Mouse (Mus musculus): ENCODE data around the gene Ulk4.
A peak's percentile ranks its signal among the peaks of the same experiment; 100 is the strongest.

The Ulk4 gene

DNA sequence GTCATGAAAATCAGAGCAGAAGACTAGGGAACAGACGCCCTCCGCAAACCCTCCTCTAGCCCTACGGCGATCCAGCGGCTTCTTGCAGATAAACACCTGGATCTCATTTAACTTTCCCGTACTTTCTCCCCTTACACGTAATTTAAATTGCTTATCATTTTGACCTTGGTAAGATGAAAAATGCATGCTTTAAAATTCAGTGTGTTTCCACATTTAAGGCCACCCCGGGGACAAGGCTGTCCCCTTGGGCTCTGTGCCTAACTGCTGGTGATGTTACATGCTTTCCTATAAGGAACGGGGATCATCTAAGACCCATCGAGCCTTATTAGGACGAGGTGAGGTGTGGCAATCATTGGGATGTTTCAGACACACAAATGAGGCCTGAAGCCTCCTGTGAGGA lies 256.6 kb downstream of the Ulk4 start:
- no peak for DNase-seq (ENCODE audit: low read depth, low spot score)

- DNase-seq (ENCODE audit: low read depth, low spot score), result no peak
Measured at GRCm38 (mm10) chr9:121019932-121020331, 257.1 kb downstream of the Ulk4 start.

DNA sequence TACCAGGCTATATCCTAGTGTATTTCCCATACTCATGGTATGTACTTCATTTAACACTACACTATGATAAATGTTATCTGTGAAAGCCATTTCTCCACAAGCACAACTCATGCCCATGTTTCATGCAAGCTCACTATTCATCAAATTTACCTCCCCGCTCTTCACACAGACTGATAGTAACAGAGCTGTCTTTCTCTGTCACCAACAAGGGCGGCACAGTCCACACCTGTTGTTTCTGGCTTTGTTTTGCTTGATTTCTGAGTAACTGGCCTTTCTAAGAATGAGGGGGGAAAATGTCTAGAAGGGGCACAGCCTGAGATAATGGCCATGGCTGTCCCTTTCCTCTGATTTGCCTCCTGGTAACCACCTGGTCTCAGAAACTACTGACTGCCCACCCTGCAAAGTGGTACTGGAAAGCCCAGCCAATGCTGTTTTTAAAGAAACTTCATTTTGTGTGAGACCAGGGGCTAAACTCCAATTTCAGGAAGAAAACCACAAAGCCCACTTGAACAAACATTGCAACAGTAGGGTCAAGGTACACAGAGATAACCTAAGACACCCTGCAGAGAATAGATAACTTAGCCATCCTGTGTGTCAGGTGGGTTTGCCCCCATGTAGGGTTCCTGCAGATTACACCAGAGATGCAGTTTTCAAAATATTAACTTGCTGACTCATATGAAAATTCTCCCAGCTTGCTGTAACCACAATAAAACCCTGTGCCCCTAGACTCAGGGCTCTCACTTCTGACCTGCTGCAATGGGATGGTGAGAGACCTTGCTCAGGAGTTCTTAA lies 258.3 kb downstream of the Ulk4 start:
- DNase-seq (ENCODE audit: low read depth, low spot score), result no peak

DNA sequence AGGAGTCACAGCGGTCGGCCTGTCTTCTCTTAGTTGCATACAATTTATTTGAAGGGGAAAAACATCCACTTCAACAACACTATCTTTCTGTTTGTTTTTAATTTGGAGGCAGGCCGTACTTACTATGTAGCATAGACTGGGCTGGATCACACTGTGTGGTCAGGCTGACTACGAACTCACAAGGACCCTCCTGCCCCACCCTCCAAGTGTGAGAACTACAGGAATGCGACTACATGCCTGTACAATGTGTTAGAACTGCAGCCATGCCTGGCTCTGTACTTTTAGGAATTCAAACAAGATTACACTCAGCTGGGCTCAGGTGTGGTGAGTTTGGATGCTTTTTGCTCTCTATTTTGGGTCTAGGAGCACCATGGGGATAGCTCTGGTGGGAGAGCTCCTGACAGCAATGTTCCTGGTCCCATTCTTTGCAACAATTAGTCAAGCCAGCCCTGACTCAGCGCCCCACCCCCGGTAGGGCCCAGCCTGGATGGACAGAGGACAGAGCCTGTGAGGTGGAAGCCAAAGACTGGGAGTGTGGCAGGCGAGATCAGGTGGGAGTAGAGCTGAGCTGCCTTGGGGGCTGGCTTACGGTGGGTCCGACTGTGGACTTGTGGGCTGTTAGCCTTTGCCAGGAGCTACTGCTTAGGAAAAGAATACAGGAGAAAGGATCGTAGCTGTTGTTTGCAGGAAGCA lies 261.0 kb downstream of the Ulk4 start:
- no peak for DNase-seq (ENCODE audit: low read depth, low spot score)

GRCm38 (mm10) chr9:121011540-121011939 lies 265.5 kb downstream of the Ulk4 start:
- peak; percentile 11 for DNase-seq (ENCODE audit: low read depth, low spot score)

DNA sequence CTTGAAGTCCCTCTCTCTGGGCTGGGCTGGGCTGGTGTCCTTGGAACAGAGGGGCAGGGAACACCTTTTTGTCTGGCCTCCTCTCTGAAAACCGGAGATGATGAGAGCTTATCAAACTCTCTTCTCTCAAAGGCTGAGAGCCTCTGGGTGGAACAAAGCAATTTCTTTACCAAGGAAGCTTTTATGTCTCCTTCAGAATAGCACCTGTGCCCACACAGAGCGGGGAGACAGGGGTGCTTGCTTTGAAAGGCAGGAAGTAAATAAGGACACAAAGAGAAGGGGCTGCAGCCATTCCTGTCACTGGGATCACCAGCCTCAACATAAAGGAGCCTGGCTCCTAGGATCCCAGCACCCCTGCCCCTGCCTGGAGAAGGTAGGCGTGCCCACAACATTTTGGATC lies 266.5 kb downstream of the Ulk4 start:
- no peak for DNase-seq (ENCODE audit: low read depth, low spot score)

DNA sequence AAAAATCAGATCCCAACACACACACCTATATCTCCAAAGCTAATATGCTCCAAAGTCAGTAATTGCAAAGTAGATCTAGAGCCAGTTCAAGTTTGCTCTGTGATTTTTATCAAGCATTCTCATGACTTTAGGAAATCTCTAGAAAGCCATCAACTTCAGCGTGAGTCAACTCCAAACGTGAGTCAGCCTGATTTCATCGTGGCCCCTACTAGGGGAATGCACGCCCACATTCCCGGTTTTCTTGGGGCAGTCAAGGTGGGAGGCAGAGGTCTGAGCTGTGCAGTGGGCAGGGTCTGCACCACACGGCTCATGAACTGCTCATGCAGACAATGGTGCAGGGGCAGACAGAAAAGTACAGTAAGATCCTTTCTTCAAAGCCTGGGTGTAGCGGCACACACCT lies 271.0 kb downstream of the Ulk4 start:
- no peak for DNase-seq (ENCODE audit: low read depth, low spot score)

DNA sequence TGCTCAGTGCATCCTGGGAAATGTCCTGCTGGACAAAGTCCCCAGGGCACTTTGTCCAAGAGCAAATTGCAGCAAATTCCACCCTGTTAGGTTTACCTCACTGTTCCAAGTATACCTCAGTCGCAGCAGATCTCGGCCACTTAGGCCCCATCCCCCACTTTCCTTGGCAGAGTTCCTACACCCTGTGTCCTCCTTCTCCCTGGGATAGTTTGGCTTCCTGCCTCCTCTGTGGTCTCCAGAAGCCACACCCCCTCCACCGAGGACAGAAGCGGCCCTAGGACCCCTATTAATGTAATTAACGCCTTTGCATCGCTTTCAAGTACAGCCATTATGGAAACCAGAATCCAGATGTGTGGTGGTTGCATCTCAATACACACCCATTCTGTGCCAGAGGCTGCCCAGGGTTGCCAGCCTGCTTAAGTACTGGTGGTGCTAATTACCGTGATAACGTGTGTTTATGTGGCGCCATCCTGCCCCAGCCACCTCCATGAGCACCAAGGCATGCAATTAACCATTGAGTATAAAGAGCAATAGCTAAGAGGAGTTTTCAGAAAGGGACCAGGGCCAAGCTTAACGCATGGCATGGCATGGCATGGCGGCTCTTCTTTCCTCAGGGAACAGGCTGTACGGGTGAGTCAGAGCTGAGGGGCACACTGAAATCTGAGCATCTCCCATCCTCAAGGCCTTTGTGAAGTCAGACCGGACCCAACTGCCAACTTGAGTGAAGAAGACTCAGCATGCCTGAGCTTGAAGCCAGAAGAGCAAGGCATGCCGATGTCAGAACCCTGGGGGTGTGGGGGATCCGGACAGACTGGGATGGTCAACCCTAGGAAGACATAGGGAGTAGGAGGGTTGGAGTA lies 275.1 kb downstream of the Ulk4 start:
- no peak for DNase-seq (ENCODE audit: low read depth, low spot score)

- no peak for DNase-seq (ENCODE audit: low read depth, low spot score)
Measured at GRCm38 (mm10) chr9:121000641-121001320, 276.2 kb downstream of the Ulk4 start.

DNA sequence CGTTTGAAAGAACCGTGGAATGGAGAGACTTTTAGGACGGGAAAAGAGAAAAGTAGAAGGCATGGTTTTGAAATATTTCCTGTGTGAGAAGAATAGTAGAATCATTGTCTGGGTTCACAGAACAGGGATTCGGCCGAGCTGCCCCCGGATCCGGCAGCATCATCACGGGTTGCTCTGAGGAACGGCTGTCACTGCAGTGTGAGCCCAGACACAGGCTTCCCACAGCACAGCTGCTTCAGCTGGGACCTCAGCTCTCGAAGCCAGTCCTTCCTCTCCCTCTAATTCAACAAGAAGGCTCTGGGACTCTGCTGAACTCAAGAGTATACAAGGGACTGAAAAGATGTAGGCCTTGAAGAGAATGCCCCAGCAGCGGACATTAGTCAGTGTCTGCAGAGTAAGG lies 278.3 kb downstream of the Ulk4 start:
- DNase-seq (ENCODE audit: low read depth, low spot score), result no peak

- DNase-seq (ENCODE audit: low read depth, low spot score), result no peak
Measured at GRCm38 (mm10) chr9:120994223-120995155, 282.5 kb downstream of the Ulk4 start.

GRCm38 (mm10) chr9:120993004-120993403 lies 284.0 kb downstream of the Ulk4 start:
- no peak for DNase-seq (ENCODE audit: low read depth, low spot score)

GRCm38 (mm10) chr9:120991801-120992200 lies 285.2 kb downstream of the Ulk4 start:
- no peak for DNase-seq (ENCODE audit: low read depth, low spot score)

DNA sequence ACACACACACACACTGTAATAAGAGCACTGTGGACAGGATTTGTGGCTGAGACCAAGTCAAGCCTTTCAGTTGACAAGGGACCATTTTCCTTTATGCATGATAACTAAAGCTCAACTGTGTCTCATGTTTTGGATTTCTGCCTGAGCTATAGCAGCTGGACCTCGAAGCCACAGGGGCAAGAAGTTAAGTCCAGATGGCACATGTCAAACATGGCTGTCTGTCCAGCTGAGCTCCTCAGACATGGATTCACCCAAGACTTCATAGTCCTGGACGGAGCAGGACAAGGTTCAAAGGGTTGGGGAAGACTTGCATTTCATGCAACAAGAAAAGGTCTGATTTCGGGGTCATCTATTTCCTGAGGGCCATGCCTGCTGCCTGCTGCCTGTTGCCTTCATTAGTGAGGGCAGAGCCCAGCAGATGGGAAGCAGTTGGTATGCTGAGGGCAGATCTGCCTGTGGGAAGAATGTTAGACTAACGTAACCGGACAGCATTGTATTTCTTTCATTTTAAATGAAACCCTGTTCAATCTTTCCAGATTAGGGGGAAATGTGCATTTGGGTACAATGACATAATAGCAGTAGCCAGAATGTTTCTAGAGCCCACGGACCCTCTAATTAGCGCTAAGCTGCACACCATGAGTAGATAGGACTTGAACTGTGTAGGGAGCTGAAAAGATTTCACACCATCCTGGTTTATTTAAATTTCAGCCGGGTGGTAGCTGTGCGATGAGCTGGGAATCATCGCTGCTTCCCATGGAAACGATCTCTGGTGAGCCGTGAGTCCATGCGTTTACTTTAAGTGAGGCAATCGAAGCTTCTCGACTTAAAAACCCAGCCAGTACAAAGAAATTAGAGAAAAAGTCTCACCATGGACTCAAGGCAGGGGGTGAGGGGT lies 286.9 kb downstream of the Ulk4 start:
- DNase-seq (ENCODE audit: low read depth, low spot score), result no peak

DNA sequence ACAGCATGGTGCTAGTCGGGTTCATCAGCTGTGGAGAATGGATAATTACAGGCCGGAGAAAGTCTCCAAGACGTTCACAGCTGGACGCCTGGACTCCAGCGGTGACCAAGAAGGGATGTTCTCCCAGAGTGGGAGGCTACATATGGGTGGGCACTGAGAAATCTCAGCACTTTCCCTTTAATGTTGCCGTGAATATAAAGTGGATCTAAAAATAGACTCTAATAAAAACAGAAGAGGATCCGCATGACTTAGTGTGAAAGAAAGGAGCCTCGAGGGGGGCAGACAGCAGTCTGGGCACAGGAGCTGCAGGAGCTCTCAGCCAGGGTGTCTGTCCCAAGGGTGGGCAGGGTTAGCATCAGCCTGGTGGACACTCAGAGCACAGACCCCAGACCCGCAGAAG lies 288.9 kb downstream of the Ulk4 start:
- no peak for DNase-seq (ENCODE audit: low read depth, low spot score)

DNA sequence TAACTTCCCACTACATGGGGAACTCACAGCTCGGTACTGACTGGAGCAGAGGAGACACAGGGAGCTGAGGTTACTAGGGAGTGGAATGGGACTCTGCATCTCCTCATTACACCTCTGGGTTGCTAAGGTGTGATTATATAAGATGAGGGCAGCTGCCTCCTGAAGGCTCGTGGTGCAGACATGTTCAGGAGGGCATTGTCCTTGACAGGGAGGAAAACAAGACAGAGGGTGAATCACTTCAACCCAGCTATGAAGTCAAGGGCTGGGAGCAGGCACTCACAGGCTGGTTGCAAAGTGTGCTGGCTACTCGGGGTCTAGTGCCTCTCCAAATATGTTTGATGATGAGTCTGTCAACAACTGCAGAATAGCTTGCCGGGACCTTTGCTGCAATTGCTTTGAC lies 290.0 kb downstream of the Ulk4 start:
- DNase-seq (ENCODE audit: low read depth, low spot score), result no peak

- DNase-seq (ENCODE audit: low read depth, low spot score), result no peak
Measured at GRCm38 (mm10) chr9:120986255-120986654, 290.7 kb downstream of the Ulk4 start.

- DNase-seq (ENCODE audit: low read depth, low spot score), result no peak
Measured at GRCm38 (mm10) chr9:120985524-120985923, 291.5 kb downstream of the Ulk4 start.

DNA sequence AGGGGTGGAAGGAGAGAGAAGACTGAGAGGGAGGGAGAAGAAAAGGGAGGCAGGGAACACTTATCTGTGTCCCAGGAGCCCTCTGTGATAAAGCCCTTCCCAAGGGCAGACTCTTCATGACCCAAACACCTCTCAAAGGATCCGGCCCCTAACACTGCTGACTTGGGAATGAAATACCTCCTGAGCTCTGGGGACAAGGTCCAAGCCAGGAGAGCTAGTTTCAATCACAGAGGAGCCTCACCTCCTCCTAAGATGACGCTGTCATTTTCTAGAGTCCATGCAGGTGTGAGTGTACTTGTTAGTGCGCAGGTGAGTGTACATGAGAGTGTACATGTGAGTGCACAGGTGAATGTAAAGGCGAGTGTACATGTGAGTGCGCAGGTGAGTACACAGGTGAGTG lies 292.0 kb downstream of the Ulk4 start:
- no peak for DNase-seq (ENCODE audit: low read depth, low spot score)

DNA sequence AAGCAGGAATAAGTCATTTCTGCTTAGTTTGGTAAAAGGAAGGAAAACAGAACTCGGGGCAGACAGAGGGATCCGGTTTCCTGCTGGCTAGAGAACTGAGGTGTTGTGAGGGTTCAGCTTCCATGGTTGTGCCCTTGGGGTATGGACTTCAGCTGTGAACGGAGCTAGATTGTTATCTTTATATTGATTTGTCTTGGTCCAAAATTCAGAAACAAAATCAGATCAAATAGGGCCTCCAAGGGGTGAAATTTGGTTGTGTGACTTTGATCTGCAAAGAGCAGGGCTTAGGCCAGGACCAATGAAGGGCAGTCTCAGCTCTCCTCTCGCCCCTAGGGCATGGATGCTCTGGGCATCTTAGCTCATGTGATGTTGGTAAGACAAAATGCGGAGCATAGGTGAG lies 292.5 kb downstream of the Ulk4 start:
- no peak for DNase-seq (ENCODE audit: low read depth, low spot score)

Data from ES-CJ7 (cell line).